Mouse (Mus musculus) neural tube, embryonic 14.5 days (tissue): ENCODE results near the gene Trim46. TPM values are rescaled to one million over a fixed set of nuclear protein-coding genes. Genes with fewer than 3 reads are reported as not detected.

Experiments used
- ATAC-seq: fragments of 200-750 bp; cut with Nextera tagmentation; 2 replicates; pipeline ENCODE4 v1.8.0; 2017; ENCODE audit warnings: low read depth, mild to moderate bottlenecking, moderate TSS enrichment, moderate library complexity
- H3K27ac ChIP-seq: fragments of 300-500 bp; sonication (generic); 2 replicates; pipeline ENCODE4 v1.5.1; 2014; ENCODE audit warnings: low read depth, mild to moderate bottlenecking, control low read depth, low read length, moderate library complexity, mixed read lengths
- H3K27me3 ChIP-seq: fragments of 300-500 bp; sonication (generic); 2 replicates; pipeline ENCODE4 v1.6.1; 2014; ENCODE audit warnings: low read length; ENCODE audit not compliant: control insufficient read depth, insufficient read depth
- H3K36me3 ChIP-seq: fragments of 300-500 bp; sonication (generic); 2 replicates; pipeline ENCODE4 v1.6.1; 2014; ENCODE audit warnings: low read length, mixed read lengths; ENCODE audit not compliant: control insufficient read depth, insufficient read depth
- H3K4me1 ChIP-seq: fragments of 300-500 bp; sonication (generic); 2 replicates; pipeline ENCODE4 v1.6.1; 2014; ENCODE audit warnings: low read length; ENCODE audit not compliant: control insufficient read depth, insufficient read depth
- H3K4me2 ChIP-seq: fragments of 300-500 bp; sonication (generic); 2 replicates; pipeline ENCODE4 v1.6.1; 2014; ENCODE audit warnings: mild to moderate bottlenecking, low read depth, low read length, control low read depth
- H3K4me3 ChIP-seq: fragments of 300-500 bp; sonication (generic); 2 replicates; pipeline ENCODE4 v1.5.1; 2014; ENCODE audit warnings: low read depth, low read length, control low read depth, mixed read lengths
- H3K9ac ChIP-seq: fragments of 300-500 bp; sonication (generic); replicated peaks from 2 replicates; pipeline ENCODE4 v1.6.1; 2014; ENCODE audit warnings: low read depth, mild to moderate bottlenecking, control low read depth, low read length, mixed read lengths
- H3K9me3 ChIP-seq: fragments of 300-500 bp; sonication (generic); 2 replicates; pipeline ENCODE4 v1.6.1; 2016; ENCODE audit warnings: low read length; ENCODE audit not compliant: control insufficient read depth
- WGBS: fragments of 180-500 bp; shearing (Covaris S2); extraction: QIAGEN DNeasy Blood & Tissue Kit; methylation state at CpG from one replicate; pipeline ENCODE4 v1.1.7; 2014; 5-methylcytosine and 5-hydroxymethylcytosine counted together
- polyA plus RNA-seq: library from polyadenylated mRNA; unstranded; fragments of >200 nt; fragmentation: Nextera tagmentation; extraction: Ambion mirVana; gene quantifications from 2 replicates; pipeline ENCODE4 v1.2.1, GENCODE M21; 2014

Gene Trim46
- polyA plus RNA-seq, 1 experiment from 2014 or later: 70.7 TPM

DNA sequence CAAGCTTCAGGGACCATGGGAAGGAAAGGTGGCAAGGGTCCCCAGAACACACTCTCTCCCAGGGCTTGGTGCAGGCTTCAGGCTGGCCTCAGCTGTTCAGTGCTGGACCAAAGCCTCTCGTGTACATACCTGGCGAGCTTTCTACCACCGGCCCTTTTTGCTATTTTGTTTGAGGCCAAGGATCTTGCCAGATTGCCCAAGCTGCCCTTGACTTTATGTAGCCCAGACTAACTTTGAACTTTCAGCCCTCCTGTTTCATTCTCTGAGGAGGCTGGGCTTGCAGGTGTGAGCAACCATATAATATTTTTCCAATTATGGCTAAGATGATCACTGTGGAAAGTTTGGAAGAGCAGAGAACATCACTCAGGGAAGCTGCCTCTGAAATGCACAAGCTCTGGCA lies 38.2 kb upstream of the Trim46 start:
- H3K27ac ChIP-seq: no peak overlapping the region
- no peaks in the 10 kb centered on the region for H3K27me3 ChIP-seq
- 85% methylated on average over 3 of the region's 3 CpGs for WGBS
- H3K36me3 ChIP-seq: no peaks in the 10 kb centered on the region
- no peak overlapping the region for H3K9ac ChIP-seq
- H3K4me1 ChIP-seq: peaks cover 21% of the 10 kb centered on the region
- H3K4me3 ChIP-seq: no peak overlapping the region
- no peak overlapping the region for H3K4me2 ChIP-seq
- no peak for ATAC-seq
- H3K9me3 ChIP-seq: no peaks in the 10 kb centered on the region

DNA sequence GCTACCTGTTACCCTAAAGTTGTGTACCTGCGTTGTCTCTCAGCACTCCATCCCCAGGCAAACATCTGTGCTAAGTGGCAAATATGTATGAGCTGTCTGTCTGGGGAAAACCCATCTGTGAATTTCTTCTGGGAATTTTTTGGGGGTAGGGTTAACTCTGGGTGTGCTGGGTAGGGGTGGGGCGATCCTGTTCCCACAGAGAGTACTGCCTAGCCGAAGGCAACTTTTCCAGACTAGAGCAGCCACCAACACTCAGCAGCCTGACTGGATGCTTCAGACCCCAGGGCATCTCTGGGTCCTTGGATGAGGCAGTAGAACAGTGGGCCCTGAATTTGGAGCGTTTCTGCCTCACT lies 36.2 kb upstream of the Trim46 start:
- Histone ChIP-seq H3K27ac (no peak overlapping the region), H3K27me3 (0 out of 2 replicates have a peak, but pooled peaks cover 3% of the 10 kb centered on the region), H3K4me2 (peak overlapping the region; percentile 96; the same call in 1 of the 2 replicates), H3K9ac (no peak overlapping the region), H3K9me3 (no peaks in the 10 kb centered on the region), H3K4me3 (no peak overlapping the region), H3K4me1 (peaks cover 25% of the 10 kb centered on the region), H3K36me3 (no peaks in the 10 kb centered on the region)
- 27% methylated on average over 4 of the region's 4 CpGs for WGBS
- ATAC-seq: no peak

- Histone ChIP-seq H3K9ac (no peak overlapping the region), H3K27me3 (0 out of 2 replicates have a peak, but pooled peaks cover 3% of the 10 kb centered on the region), H3K9me3 (no peaks in the 10 kb centered on the region), H3K4me3 (peak overlapping the region; percentile 43), H3K36me3 (no peaks in the 10 kb centered on the region), H3K4me1 (peaks cover 25% of the 10 kb centered on the region), H3K27ac (no peak overlapping the region), H3K4me2 (peak overlapping the region; percentile 96)
- ATAC-seq: no peak
- 15% methylated on average over 20 of the region's 20 CpGs for WGBS
Measured at GRCm38 (mm10) chr3:89281579-89282290, 35.6 kb upstream of the Trim46 start.

DNA sequence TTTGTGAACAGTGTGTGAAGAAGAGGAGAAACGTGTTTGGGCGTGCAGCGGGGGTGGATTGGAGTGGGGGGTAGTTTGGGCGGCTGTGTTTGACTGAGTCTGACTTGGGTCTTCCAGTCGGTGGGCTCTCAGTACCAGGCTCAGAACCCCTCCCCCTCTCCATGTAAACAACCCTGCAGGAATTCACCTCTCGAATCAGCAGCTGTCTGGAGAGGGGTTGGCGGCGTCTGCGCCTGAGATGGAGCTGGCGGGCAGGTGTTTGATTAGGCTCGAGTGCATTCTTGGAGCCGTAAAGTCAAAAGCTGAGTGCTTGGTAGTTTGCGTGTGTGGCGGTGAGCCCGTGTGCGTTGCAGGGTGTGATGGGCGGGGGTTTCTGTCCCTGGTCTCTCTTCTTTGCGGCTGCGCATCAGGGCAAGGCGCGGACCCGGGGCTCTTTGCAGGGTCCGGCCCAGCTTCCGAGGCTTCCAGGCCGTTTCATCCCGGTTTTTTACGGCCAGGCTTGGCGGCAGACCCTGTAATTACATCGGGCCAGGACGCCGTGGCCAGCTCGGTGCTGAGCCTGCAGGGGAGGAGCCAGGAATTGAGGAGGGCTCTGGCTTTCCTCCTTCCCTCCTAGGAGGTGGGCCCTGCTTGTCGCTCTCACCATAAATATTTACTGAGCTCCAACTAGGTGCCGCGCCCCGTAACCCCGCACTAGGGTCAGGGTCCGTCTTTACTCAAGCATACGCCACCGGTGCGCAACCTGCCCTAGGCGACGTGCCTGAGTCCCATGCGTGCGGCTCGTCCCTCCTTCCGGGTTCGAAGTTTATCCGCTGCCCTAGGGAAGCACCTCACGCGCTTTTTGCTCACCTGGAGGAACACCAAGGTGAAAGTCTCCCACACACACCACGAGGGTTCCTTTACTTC lies 34.8 kb upstream of the Trim46 start, which contains the start of gene Efna1:
Gene Efna1, minus strand, starts transcription at position 537 of the 906 bp plus-strand sequence.
- peak; percentile 32 for ATAC-seq
- Histone ChIP-seq H3K36me3 (no peaks in the 10 kb centered on the region), H3K27me3 (0 out of 2 replicates have a peak, but pooled peaks cover 3% of the 10 kb centered on the region), H3K27ac (peak within 1 kb of the TSS; percentile 46; the same call in 1 of the 2 replicates), H3K9me3 (no peaks in the 10 kb centered on the region), H3K4me1 (peaks cover 25% of the 10 kb centered on the region), H3K4me3 (peak within 1 kb of the TSS; percentile 43), H3K9ac (peak within 1 kb of the TSS; percentile 50), H3K4me2 (peak within 1 kb of the TSS; percentile 96)
- WGBS: under 1% methylated on average over 50 of the region's 52 CpGs

- Histone ChIP-seq H3K4me3 (peak overlapping the region; percentile 43), H3K4me2 (peak overlapping the region; percentile 96), H3K27ac (peak overlapping the region; percentile 46; the same call in 1 of the 2 replicates), H3K27me3 (0 out of 2 replicates have a peak, but pooled peaks cover 3% of the 10 kb centered on the region), H3K9me3 (no peaks in the 10 kb centered on the region), H3K9ac (peak overlapping the region; percentile 50), H3K36me3 (no peaks in the 10 kb centered on the region), H3K4me1 (peaks cover 25% of the 10 kb centered on the region)
- peak; percentile 22; the same call in 1 of the 2 replicates for ATAC-seq
- WGBS: under 1% methylated on average over 29 of the region's 29 CpGs
Measured at GRCm38 (mm10) chr3:89280050-89280605, 34.0 kb upstream of the Trim46 start.

GRCm38 (mm10) chr3:89279153-89279890 lies 33.2 kb upstream of the Trim46 start:
- H3K27ac ChIP-seq: peak overlapping the region; percentile 46; the same call in 1 of the 2 replicates
- peak overlapping the region; percentile 43 for H3K4me3 ChIP-seq
- no peaks in the 10 kb centered on the region for H3K9me3 ChIP-seq
- H3K36me3 ChIP-seq: no peaks in the 10 kb centered on the region
- H3K4me2 ChIP-seq: peak overlapping the region; percentile 96
- H3K4me1 ChIP-seq: peaks cover 25% of the 10 kb centered on the region
- ATAC-seq: peak; percentile 69
- H3K27me3 ChIP-seq: 0 out of 2 replicates have a peak, but pooled peaks cover 3% of the 10 kb centered on the region
- WGBS: 2% methylated on average over 31 of the region's 35 CpGs
- peak overlapping the region; percentile 47 for H3K9ac ChIP-seq

DNA sequence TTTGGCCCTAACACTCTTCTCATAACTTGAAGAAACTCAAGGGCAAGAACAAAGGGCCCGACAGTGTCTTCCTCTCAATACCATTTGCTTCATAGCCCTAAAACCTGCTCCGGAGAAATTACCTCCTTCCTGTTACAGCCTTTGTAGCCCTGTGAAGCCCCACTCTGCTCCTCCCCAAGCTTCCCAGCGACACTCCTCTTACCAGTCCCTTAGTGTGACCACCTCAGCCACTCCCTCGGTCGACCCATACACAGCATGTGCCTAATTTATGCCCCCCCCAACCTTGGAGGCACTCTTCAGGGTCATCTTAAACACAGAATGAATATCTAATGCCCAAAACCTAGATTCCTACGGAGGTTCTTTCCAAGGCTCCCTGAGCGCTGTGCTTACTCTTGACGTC lies 32.5 kb upstream of the Trim46 start:
- ATAC-seq: no peak
- H3K4me2 ChIP-seq: peak overlapping the region; percentile 96; the same call in 1 of the 2 replicates
- H3K27ac ChIP-seq: no peak overlapping the region
- no peaks in the 10 kb centered on the region for H3K9me3 ChIP-seq
- WGBS: 18% methylated on average over 8 of the region's 8 CpGs
- no peaks in the 10 kb centered on the region for H3K36me3 ChIP-seq
- no peak overlapping the region for H3K9ac ChIP-seq
- peak overlapping the region; percentile 43 for H3K4me3 ChIP-seq
- 0 out of 2 replicates have a peak, but pooled peaks cover 3% of the 10 kb centered on the region for H3K27me3 ChIP-seq
- H3K4me1 ChIP-seq: peaks cover 25% of the 10 kb centered on the region

GRCm38 (mm10) chr3:89278107-89278506 lies 32.0 kb upstream of the Trim46 start:
- ATAC-seq: no peak
- Histone ChIP-seq H3K27me3 (0 out of 2 replicates have a peak, but pooled peaks cover 3% of the 10 kb centered on the region), H3K9me3 (no peaks in the 10 kb centered on the region), H3K4me1 (peaks cover 25% of the 10 kb centered on the region), H3K9ac (no peak overlapping the region), H3K4me3 (peak overlapping the region; percentile 9; the same call in 1 of the 2 replicates), H3K27ac (no peak overlapping the region), H3K36me3 (no peaks in the 10 kb centered on the region), H3K4me2 (peak overlapping the region; percentile 96; the same call in 1 of the 2 replicates)
- 72% methylated on average over 7 of the region's 7 CpGs for WGBS
